Mouse (Mus musculus): ENCODE results near the gene Gm10778. TPM values are rescaled to one million over a fixed set of nuclear protein-coding genes. Genes with fewer than 3 reads are reported as not detected.
A peak's percentile ranks its signal among the peaks of the same experiment; 100 is the strongest.

The Gm10778 gene
- polyA plus RNA-seq, 1 experiment, result 0.48 TPM

DNA sequence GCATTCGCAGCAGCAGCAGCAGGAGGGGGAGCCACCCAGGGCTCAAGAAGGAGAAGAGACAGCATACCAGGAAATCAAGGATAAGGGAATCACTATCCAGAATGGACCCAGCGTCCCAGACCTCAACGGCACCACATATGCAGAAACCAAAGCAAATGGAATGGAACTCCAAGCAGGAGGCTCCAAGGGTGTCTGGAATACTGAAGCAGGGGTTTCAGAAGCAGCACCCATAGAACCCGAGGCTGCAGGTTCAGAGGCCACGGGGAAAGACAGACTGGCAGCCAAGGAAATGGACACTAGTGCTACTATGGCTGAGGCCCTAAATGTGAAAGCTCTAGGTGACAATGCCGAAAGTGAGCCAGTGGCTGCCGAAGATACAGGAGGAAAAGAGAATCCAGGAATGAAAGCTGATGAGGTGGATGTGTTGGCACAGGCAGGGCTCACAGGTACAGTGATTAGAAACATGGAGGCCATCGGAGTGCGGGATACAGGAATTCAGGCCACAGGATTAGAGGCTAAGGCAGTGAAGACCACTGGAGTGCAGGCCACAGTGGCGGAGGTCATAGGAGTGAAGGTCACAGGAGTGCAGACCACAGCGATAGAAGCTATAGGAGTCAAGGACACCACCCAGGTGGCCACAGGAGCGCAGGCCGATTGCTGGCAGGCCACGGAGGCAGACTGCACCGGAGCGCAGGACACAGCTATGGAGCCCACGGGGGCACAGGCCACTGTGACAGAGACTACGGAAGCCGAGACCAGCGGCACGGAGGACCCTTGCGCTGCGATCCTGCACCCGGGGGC lies 6.0 kb upstream of the Gm10778 start:
- H3K4me1 ChIP-seq (ENCODE audit: control insufficient read depth, insufficient read depth, low read length), result peaks cover 24% of the 10 kb centered on the region
- H3K4me3 ChIP-seq (ENCODE audit: control insufficient read depth, low read depth, low read length), result peak overlapping the region; percentile 89
- peak overlapping the region; percentile 88 for H3K27ac ChIP-seq (ENCODE audit: control insufficient read depth, insufficient read depth, low read depth, low read length)
- H3K27me3 ChIP-seq (ENCODE audit: control insufficient read depth, insufficient read depth, low read length), result no peaks in the 10 kb centered on the region
- TF ChIP-seq POLR2A (IDR thresholded peaks at IDR 0.05; ENCODE audit: control insufficient read depth, low read depth, low read length), result no peak
- TF ChIP-seq CTCF (IDR thresholded peaks at IDR 0.05; ENCODE audit: control insufficient read depth, insufficient read depth, insufficient replicate concordance, low read depth, low read length), result no peak
- no peaks in the 10 kb centered on the region for H3K36me3 ChIP-seq (ENCODE audit: control insufficient read depth, insufficient read depth, low read length)

GRCm38 (mm10) chr10:81643449-81644055 lies 5.3 kb upstream of the Gm10778 start:
- Histone ChIP-seq H3K4me3 (ENCODE audit: control insufficient read depth, low read depth, low read length) (peak overlapping the region; percentile 89), H3K27ac (ENCODE audit: control insufficient read depth, insufficient read depth, low read depth, low read length) (peak overlapping the region; percentile 88), H3K36me3 (ENCODE audit: control insufficient read depth, insufficient read depth, low read length) (no peaks in the 10 kb centered on the region)

GRCm38 (mm10) chr10:81644162-81644561 lies 4.7 kb upstream of the Gm10778 start:
- H3K4me3 ChIP-seq (ENCODE audit: control insufficient read depth, low read depth, low read length), result no peak overlapping the region
- TF ChIP-seq CTCF (IDR thresholded peaks at IDR 0.05; ENCODE audit: control insufficient read depth, insufficient read depth, insufficient replicate concordance, low read depth, low read length) (no peak), POLR2A (IDR thresholded peaks at IDR 0.05; ENCODE audit: control insufficient read depth, low read depth, low read length) (no peak)
- no peak overlapping the region for H3K27ac ChIP-seq (ENCODE audit: control insufficient read depth, insufficient read depth, low read depth, low read length)
- peaks cover 24% of the 10 kb centered on the region for H3K4me1 ChIP-seq (ENCODE audit: control insufficient read depth, insufficient read depth, low read length)
- H3K36me3 ChIP-seq (ENCODE audit: control insufficient read depth, insufficient read depth, low read length), result no peaks in the 10 kb centered on the region
- H3K27me3 ChIP-seq (ENCODE audit: control insufficient read depth, insufficient read depth, low read length), result no peaks in the 10 kb centered on the region

More at GRCm38 (mm10) chr10:81643449-81644055, 5.3 kb upstream of the Gm10778 start:
- H3K27me3 ChIP-seq (ENCODE audit: control insufficient read depth, insufficient read depth, low read length), result no peaks in the 10 kb centered on the region
- peaks cover 24% of the 10 kb centered on the region for H3K4me1 ChIP-seq (ENCODE audit: control insufficient read depth, insufficient read depth, low read length)
- TF ChIP-seq POLR2A (IDR thresholded peaks at IDR 0.05; ENCODE audit: control insufficient read depth, low read depth, low read length) (peak; percentile 68), CTCF (IDR thresholded peaks at IDR 0.05; ENCODE audit: control insufficient read depth, insufficient read depth, insufficient replicate concordance, low read depth, low read length) (peak; percentile 12; the same call in 1 of the 2 replicates)

- no peaks in the 10 kb centered on the region for H3K36me3 ChIP-seq (ENCODE audit: control insufficient read depth, insufficient read depth, low read length)
- H3K27ac ChIP-seq (ENCODE audit: control insufficient read depth, insufficient read depth, low read depth, low read length), result no peak overlapping the region
- H3K4me3 ChIP-seq (ENCODE audit: control insufficient read depth, low read depth, low read length), result no peak overlapping the region
- H3K4me1 ChIP-seq (ENCODE audit: control insufficient read depth, insufficient read depth, low read length), result peaks cover 24% of the 10 kb centered on the region
- TF ChIP-seq POLR2A (IDR thresholded peaks at IDR 0.05; ENCODE audit: control insufficient read depth, low read depth, low read length) (no peak), CTCF (IDR thresholded peaks at IDR 0.05; ENCODE audit: control insufficient read depth, insufficient read depth, insufficient replicate concordance, low read depth, low read length) (no peak)
- no peaks in the 10 kb centered on the region for H3K27me3 ChIP-seq (ENCODE audit: control insufficient read depth, insufficient read depth, low read length)
Observed at GRCm38 (mm10) chr10:81644716-81645115, 4.1 kb upstream of the Gm10778 start.

DNA sequence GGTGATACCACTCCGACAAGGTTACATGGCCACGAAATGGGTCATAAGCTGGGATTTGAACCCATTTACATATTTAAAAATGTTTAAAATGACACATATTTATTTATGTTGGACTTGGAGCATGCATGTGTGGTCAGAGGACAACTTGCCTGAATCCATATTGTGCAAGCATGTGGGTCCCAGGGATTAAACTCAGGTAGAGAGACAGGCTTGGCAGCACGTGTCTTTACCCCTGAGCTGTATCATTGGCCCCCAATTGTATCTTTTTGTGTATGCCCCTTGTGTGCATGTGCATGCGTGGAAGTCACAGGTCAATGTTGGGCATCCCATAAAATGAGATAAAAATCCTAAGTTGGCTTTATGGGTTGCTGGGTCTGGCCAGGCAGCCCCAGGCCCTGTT lies 3.5 kb upstream of the Gm10778 start:
- no peaks in the 10 kb centered on the region for H3K36me3 ChIP-seq (ENCODE audit: control insufficient read depth, insufficient read depth, low read length)
- TF ChIP-seq CTCF (IDR thresholded peaks at IDR 0.05; ENCODE audit: control insufficient read depth, insufficient read depth, insufficient replicate concordance, low read depth, low read length) (no peak), POLR2A (IDR thresholded peaks at IDR 0.05; ENCODE audit: control insufficient read depth, low read depth, low read length) (no peak)

DNA sequence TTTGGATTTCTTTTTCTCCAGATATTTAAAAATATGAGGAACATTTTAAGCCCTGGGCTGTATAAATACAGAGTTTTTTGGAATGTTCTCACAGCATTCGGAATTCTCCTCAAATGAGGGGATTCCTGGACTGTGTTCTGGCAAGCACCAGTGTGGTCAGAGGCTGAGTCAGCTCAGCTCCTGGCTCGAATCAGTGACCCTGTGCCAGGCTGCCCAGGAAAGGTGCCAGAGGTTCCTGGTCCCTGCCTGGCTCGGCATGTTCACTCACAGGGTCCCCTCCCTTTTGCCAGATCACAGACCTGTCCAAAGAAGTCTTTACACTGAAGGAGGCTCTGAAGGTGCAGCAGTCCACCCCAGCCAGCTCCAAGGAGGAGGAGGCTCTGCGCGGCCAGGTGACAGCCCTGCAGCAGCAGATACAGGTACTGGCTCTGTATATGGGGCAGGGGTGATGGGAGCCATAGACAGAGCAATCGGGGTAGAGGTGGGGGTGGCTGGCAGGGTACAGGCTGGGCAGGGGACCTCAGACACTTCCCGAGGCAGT lies 2.8 kb upstream of the Gm10778 start:
- Histone ChIP-seq H3K27me3 (ENCODE audit: control insufficient read depth, insufficient read depth, low read length) (no peaks in the 10 kb centered on the region), H3K36me3 (ENCODE audit: control insufficient read depth, insufficient read depth, low read length) (no peaks in the 10 kb centered on the region), H3K27ac (ENCODE audit: control insufficient read depth, insufficient read depth, low read depth, low read length) (no peak overlapping the region), H3K4me1 (ENCODE audit: control insufficient read depth, insufficient read depth, low read length) (peaks cover 24% of the 10 kb centered on the region), H3K4me3 (ENCODE audit: control insufficient read depth, low read depth, low read length) (no peak overlapping the region)
- no peak for TF ChIP-seq CTCF (IDR thresholded peaks at IDR 0.05; ENCODE audit: control insufficient read depth, insufficient read depth, insufficient replicate concordance, low read depth, low read length)

More for the DNA sequence above, 3.5 kb upstream of the Gm10778 start:
- H3K27ac ChIP-seq (ENCODE audit: control insufficient read depth, insufficient read depth, low read depth, low read length), result no peak overlapping the region
- H3K27me3 ChIP-seq (ENCODE audit: control insufficient read depth, insufficient read depth, low read length), result no peaks in the 10 kb centered on the region
- no peak overlapping the region for H3K4me3 ChIP-seq (ENCODE audit: control insufficient read depth, low read depth, low read length)
- H3K4me1 ChIP-seq (ENCODE audit: control insufficient read depth, insufficient read depth, low read length), result peaks cover 24% of the 10 kb centered on the region

- TF ChIP-seq CTCF (IDR thresholded peaks at IDR 0.05; ENCODE audit: control insufficient read depth, insufficient read depth, insufficient replicate concordance, low read depth, low read length) (no peak), POLR2A (IDR thresholded peaks at IDR 0.05; ENCODE audit: control insufficient read depth, low read depth, low read length) (no peak)
- Histone ChIP-seq H3K27ac (ENCODE audit: control insufficient read depth, insufficient read depth, low read depth, low read length) (no peak overlapping the region), H3K4me1 (ENCODE audit: control insufficient read depth, insufficient read depth, low read length) (no peaks in the 10 kb centered on the region), H3K36me3 (ENCODE audit: control insufficient read depth, insufficient read depth, low read length) (no peaks in the 10 kb centered on the region), H3K27me3 (ENCODE audit: control insufficient read depth, insufficient read depth, low read length) (no peaks in the 10 kb centered on the region), H3K4me3 (ENCODE audit: control insufficient read depth, low read depth, low read length) (no peak overlapping the region)
Observed at GRCm38 (mm10) chr10:81655178-81655577, 6.3 kb downstream of the Gm10778 start.

All from testis, adult 2 months (tissue).